Mouse (Mus musculus): ENCODE data around the gene Macrod1.

- TF ChIP-seq CTCF (IDR thresholded peaks at IDR 0.05; ENCODE audit: low read depth, low read length) (no peak), POLR2A (IDR thresholded peaks at IDR 0.05; ENCODE audit: borderline replicate concordance, low read depth, low read length) (no peak)
These were observed 129.2 kb downstream of the Macrod1 start for GRCm38 (mm10) chr19:7185715-7186291.

Data from bone marrow macrophage, adult 2 months (primary cell).